ENCODE assay signal across 8 mouse cellular contexts in the genomic region with DNA sequence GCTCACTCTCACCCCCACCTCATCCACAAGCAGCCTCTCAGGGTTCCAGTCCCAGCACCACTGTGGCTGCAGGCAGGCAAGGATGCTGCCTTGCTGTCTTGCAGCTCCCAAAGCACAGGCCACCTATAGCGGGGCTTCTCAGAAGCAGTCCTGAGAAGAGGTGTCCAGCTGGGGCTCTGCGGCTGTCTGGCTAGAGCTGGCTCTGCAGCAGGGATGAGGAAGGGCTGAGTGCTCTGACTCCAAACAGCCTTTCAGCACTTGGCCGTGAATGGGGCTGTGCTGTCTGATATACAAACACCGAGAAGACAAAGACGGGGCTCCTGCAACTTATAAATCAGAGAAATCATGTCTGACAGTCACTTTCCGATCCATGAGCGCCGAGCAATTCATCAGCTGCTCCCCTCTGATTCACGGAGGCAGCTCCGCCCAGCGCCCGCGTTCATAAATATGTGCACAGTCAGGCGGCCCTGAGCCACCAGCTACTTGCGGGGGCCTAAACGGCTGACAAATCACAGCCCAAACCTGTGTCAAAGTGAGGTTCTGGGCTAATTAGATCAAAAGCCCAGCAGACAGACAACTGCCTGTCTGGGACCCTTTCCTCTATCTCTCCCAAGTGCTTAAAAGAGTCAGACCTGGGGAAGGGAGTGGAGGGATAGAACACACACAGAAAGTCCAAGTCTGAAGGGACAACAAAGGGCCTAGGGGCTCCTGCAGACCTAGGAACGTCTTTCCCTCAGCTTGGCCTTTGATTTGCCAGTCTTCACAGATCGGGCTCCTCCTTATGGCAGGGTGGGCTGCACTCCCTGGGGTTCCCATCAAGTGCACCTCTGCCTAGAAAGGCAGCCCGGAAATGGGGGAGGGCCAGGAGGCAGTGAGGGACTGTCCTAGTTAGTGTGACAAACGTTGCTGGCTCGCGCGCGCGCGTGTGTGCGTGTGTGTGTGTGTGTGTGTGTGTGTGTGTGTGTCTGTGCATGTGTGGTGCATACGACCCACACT.
A peak's percentile ranks its signal among the peaks of the same experiment; 100 is the strongest.
DNase-seq lines count a peak whose midpoint lies in the region; ATAC-seq and TF ChIP-seq lines count a peak whose summit lies in the region.

No protein-coding gene starts in this region.

- WGBS in kidney, adult 2 months, result 16% methylated on average over 28 of the region's 28 CpGs
- WGBS in embryonic facial prominence, embryonic 12.5 days, result 32% methylated on average over 28 of the region's 28 CpGs
- WGBS in intestine, embryonic 14.5 days, result 16% methylated on average over 28 of the region's 28 CpGs
- 10% methylated on average over 28 of the region's 28 CpGs for WGBS in neural tube, embryonic 14.5 days
- 43% methylated on average over 28 of the region's 28 CpGs for WGBS in liver, postnatal 0 days (ENCODE audit: insufficient replicate concordance)

- H3K36me3 ChIP-seq in kidney, adult 2 months (ENCODE audit: control insufficient read depth, insufficient read depth, low read length), result no peaks in the 10 kb centered on the region
- peaks cover 14% of the 10 kb centered on the region; the same call in 1 of the 2 replicates for H3K36me3 ChIP-seq in embryonic facial prominence, embryonic 12.5 days
- no peaks in the 10 kb centered on the region for H3K36me3 ChIP-seq in intestine, embryonic 14.5 days (ENCODE audit: control insufficient read depth, insufficient read depth, low read length)
- no peaks in the 10 kb centered on the region for H3K36me3 ChIP-seq in neural tube, embryonic 14.5 days (ENCODE audit: control insufficient read depth, insufficient read depth, low read length)
- no peaks in the 10 kb centered on the region for H3K36me3 ChIP-seq in liver, postnatal 0 days (replicated peaks; ENCODE audit: insufficient read depth, low read length)

- TF ChIP-seq POLR2A in kidney, adult 2 months (IDR thresholded peaks at IDR 0.05; ENCODE audit: low read depth, low read length), result no peak

- ATAC-seq in embryonic facial prominence, embryonic 12.5 days (ENCODE audit: insufficient number of reproducible peaks, insufficient read depth, low FRiP score, low TSS enrichment), result no peak
- ATAC-seq in intestine, embryonic 14.5 days (replicated peaks; ENCODE audit: low FRiP score, low TSS enrichment, low read depth), result 0 out of 2 replicates have a peak, but pooled peaks have one; percentile 7
- peak; percentile 12; the same call in 1 of the 2 replicates for ATAC-seq in neural tube, embryonic 14.5 days (ENCODE audit: low read depth)
- no peak for ATAC-seq in granulocyte monocyte progenitor cell, adult 5-6 weeks (replicated peaks; ENCODE audit: poor library complexity, severe bottlenecking)
- no peak for ATAC-seq in liver, postnatal 0 days

- no peak overlapping the region for H3K4me3 ChIP-seq in kidney, adult 2 months (ENCODE audit: insufficient read depth, low read depth, low read length)
- H3K4me3 ChIP-seq in embryonic facial prominence, embryonic 12.5 days, result no peak overlapping the region
- H3K4me3 ChIP-seq in intestine, embryonic 14.5 days (ENCODE audit: low read depth, low read length), result no peak overlapping the region
- H3K4me3 ChIP-seq in neural tube, embryonic 14.5 days (ENCODE audit: low read depth, low read length), result no peak overlapping the region
- no peak overlapping the region for H3K4me3 ChIP-seq in liver, postnatal 0 days (ENCODE audit: low read depth, low read length)

- H3K4me2 ChIP-seq in embryonic facial prominence, embryonic 12.5 days (replicated peaks), result peak overlapping the region; percentile 28
- peak overlapping the region; percentile 41 for H3K4me2 ChIP-seq in intestine, embryonic 14.5 days (ENCODE audit: low read length)
- H3K4me2 ChIP-seq in neural tube, embryonic 14.5 days (ENCODE audit: low read depth, low read length), result peak overlapping the region; percentile 26
- H3K4me2 ChIP-seq in liver, postnatal 0 days (ENCODE audit: low read depth, low read length), result no peak overlapping the region

- DNase-seq in kidney, adult 2 months, result peak; percentile 11
- DNase-seq in kidney, adult 11 months, result no peak
- DNase-seq in R1 (ENCODE audit: low read depth, low spot score), result peak; percentile 47
- peak; percentile 66 for DNase-seq in intestine, embryonic 14.5 days (ENCODE audit: low spot score)
- DNase-seq in liver, postnatal 0 days, result no peak

- no peaks in the 10 kb centered on the region for H3K27me3 ChIP-seq in kidney, adult 2 months (replicated peaks; ENCODE audit: control insufficient read depth, insufficient read depth, low read length)
- no peaks in the 10 kb centered on the region for H3K27me3 ChIP-seq in embryonic facial prominence, embryonic 12.5 days
- H3K27me3 ChIP-seq in intestine, embryonic 14.5 days (replicated peaks; ENCODE audit: control insufficient read depth, insufficient read depth, low read length), result no peaks in the 10 kb centered on the region
- no peaks in the 10 kb centered on the region for H3K27me3 ChIP-seq in neural tube, embryonic 14.5 days (ENCODE audit: control insufficient read depth, insufficient read depth, low read length)
- no peaks in the 10 kb centered on the region for H3K27me3 ChIP-seq in liver, postnatal 0 days (ENCODE audit: insufficient read depth, low read length)

- H3K27ac ChIP-seq in kidney, adult 2 months (ENCODE audit: insufficient read depth, low read depth, low read length), result no peak overlapping the region
- peak overlapping the region; percentile 65 for H3K27ac ChIP-seq in embryonic facial prominence, embryonic 12.5 days
- H3K27ac ChIP-seq in intestine, embryonic 14.5 days (ENCODE audit: low read depth), result no peak overlapping the region
- peak overlapping the region; percentile 86 for H3K27ac ChIP-seq in neural tube, embryonic 14.5 days (ENCODE audit: low read depth, low read length)
- no peak overlapping the region for H3K27ac ChIP-seq in liver, postnatal 0 days (ENCODE audit: low read depth)

- TF ChIP-seq CTCF in kidney, adult 2 months (conservative IDR thresholded peaks at IDR 0.05; ENCODE audit: insufficient read depth, insufficient read length, low read depth, low read length), result no peak
- no peak for TF ChIP-seq CTCF in liver, postnatal 0 days (IDR thresholded peaks at IDR 0.05; ENCODE audit: low read depth)

- no peaks in the 10 kb centered on the region for H3K4me1 ChIP-seq in kidney, adult 2 months (ENCODE audit: control insufficient read depth, insufficient read depth, low read length)
- peaks cover 50% of the 10 kb centered on the region for H3K4me1 ChIP-seq in embryonic facial prominence, embryonic 12.5 days
- peaks cover 16% of the 10 kb centered on the region for H3K4me1 ChIP-seq in intestine, embryonic 14.5 days (replicated peaks; ENCODE audit: control insufficient read depth, insufficient read depth, low read length)
- peaks cover 71% of the 10 kb centered on the region for H3K4me1 ChIP-seq in neural tube, embryonic 14.5 days (ENCODE audit: control insufficient read depth, insufficient read depth, low read length)
- no peaks in the 10 kb centered on the region for H3K4me1 ChIP-seq in liver, postnatal 0 days (ENCODE audit: insufficient read depth)

- H3K9ac ChIP-seq in embryonic facial prominence, embryonic 12.5 days, result no peak overlapping the region
- no peak overlapping the region for H3K9ac ChIP-seq in intestine, embryonic 14.5 days (ENCODE audit: low read length)
- no peak overlapping the region; the same call in 1 of the 2 replicates for H3K9ac ChIP-seq in neural tube, embryonic 14.5 days (replicated peaks; ENCODE audit: low read depth, low read length)
- no peak overlapping the region for H3K9ac ChIP-seq in liver, postnatal 0 days (replicated peaks)

- no peak for TF ChIP-seq EP300 in liver, postnatal 0 days (IDR thresholded peaks at IDR 0.05; ENCODE audit: low read depth)

- no peaks in the 10 kb centered on the region for H3K9me3 ChIP-seq in embryonic facial prominence, embryonic 12.5 days
- H3K9me3 ChIP-seq in intestine, embryonic 14.5 days (ENCODE audit: control insufficient read depth, low read length), result no peaks in the 10 kb centered on the region
- H3K9me3 ChIP-seq in neural tube, embryonic 14.5 days (ENCODE audit: control insufficient read depth, low read length), result no peaks in the 10 kb centered on the region
- H3K9me3 ChIP-seq in liver, postnatal 0 days (ENCODE audit: low read length), result no peaks in the 10 kb centered on the region

Comparison
In these comparisons a context has a peak if more than half of its experiments do, and no peak if none do; other contexts are left out.
1. DNase-seq: peak in kidney, adult 2 months (single experiment), R1 (single experiment) and intestine, embryonic 14.5 days (single experiment); none in kidney, adult 11 months (single experiment) and liver, postnatal 0 days (single experiment).
2. H3K27ac ChIP-seq: peak in embryonic facial prominence, embryonic 12.5 days (single experiment) and neural tube, embryonic 14.5 days (single experiment); none in kidney, adult 2 months (single experiment), intestine, embryonic 14.5 days (single experiment) and liver, postnatal 0 days (single experiment).
3. ATAC-seq: peak in intestine, embryonic 14.5 days (single experiment) and neural tube, embryonic 14.5 days (single experiment); none in embryonic facial prominence, embryonic 12.5 days (single experiment), granulocyte monocyte progenitor cell, adult 5-6 weeks (single experiment) and liver, postnatal 0 days (single experiment).